Mouse (Mus musculus) embryonic facial prominence, embryonic 15.5 days (tissue): ENCODE data around the gene Nrap. TPM values are rescaled to one million over a fixed set of nuclear protein-coding genes. Genes with fewer than 3 reads are reported as not detected.

Experiments used
- ATAC-seq: fragments of 200-750 bp; cut with Nextera tagmentation; 2 replicates; pipeline ENCODE4 v1.8.0; 2017; ENCODE audit warnings: low read depth, moderate TSS enrichment; ENCODE audit not compliant: insufficient number of reproducible peaks, low FRiP score, low TSS enrichment
- H3K27ac ChIP-seq: fragments of 300-500 bp; sonication (generic); replicated peaks from 2 replicates; pipeline ENCODE4 v1.5.1; 2015; ENCODE audit warnings: mild to moderate bottlenecking, inconsistent platforms
- H3K27me3 ChIP-seq: fragments of 300-500 bp; sonication (generic); 2 replicates; pipeline ENCODE4 v1.6.1; 2015; ENCODE audit warnings: inconsistent platforms
- H3K36me3 ChIP-seq: fragments of 300-500 bp; sonication (generic); 2 replicates; pipeline ENCODE4 v1.6.1; 2015; ENCODE audit warnings: mild to moderate bottlenecking, inconsistent platforms
- H3K4me1 ChIP-seq: fragments of 300-500 bp; sonication (generic); 2 replicates; pipeline ENCODE4 v1.6.1; 2015; ENCODE audit warnings: inconsistent platforms
- H3K4me2 ChIP-seq: fragments of 300-500 bp; sonication (generic); replicated peaks from 2 replicates; pipeline ENCODE4 v1.6.1; 2015; ENCODE audit warnings: mild to moderate bottlenecking, inconsistent platforms
- H3K4me3 ChIP-seq: fragments of 300-500 bp; sonication (generic); replicated peaks from 2 replicates; pipeline ENCODE4 v1.5.1; 2015; ENCODE audit warnings: mild to moderate bottlenecking, inconsistent platforms
- H3K9ac ChIP-seq: fragments of 300-500 bp; sonication (generic); 2 replicates; pipeline ENCODE4 v1.6.1; 2015; ENCODE audit warnings: inconsistent platforms
- H3K9me3 ChIP-seq: fragments of 300-500 bp; sonication (generic); replicated peaks from 2 replicates; pipeline ENCODE4 v1.6.1; 2016; ENCODE audit warnings: inconsistent platforms
- WGBS: fragments of 180-500 bp; shearing (Covaris S2); methylation state at CpG from one replicate; pipeline ENCODE4 v1.1.7; 2015; 5-methylcytosine and 5-hydroxymethylcytosine counted together
- polyA plus RNA-seq: library from polyadenylated mRNA; unstranded; fragments of >200 nt; fragmentation: Nextera tagmentation; extraction: Ambion mirVana; gene quantifications from 2 replicates; pipeline ENCODE4 v1.2.1, GENCODE M21; 2015

Gene Nrap
- polyA plus RNA-seq, 1 experiment from 2014 or later, result 3.3 TPM

DNA sequence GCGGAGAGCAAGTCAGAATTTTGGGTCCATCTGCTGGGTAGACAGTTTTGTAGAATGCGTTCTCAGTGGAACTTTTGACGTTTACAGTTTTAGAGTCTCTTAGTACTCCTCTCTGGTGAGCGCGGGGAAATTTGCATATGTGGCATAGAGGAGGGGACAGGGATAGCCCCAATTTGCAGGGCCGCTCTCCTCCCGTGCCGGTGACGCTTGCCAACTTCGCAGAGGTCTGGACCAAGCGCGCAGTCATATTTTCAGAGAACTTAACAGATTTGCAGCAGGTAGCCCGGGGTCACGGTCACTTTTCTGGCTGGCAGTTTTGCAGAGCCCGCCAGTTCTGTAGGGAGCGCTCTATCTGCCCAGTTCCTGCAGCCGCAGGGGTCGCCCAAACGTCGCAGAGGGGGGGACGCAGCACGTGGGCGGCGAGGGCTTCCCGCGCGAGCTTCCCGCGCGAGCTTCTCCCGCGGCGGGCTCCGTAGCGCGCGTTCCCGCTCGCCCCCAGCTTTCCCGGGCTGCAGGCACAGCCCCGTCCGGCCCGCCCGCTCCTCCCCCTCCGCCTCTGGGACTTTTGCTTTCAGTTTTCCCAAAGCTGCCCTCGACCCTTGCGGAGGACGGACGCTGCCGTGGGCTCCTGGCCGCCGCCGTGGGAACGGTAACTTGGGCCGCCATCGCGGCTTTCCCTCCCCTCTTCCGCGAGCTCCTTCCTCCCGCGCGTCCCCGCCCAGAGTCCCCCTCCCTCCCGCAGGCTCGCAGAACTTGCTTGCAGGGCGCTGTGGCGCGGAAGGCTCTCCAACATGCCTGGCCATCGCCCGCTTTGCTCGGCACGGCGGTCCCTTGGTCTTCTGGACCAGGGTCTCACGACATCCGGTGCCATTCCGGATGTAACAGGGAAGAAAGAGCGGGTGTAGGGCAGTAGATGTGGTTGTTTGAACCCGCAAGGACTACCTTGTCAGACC is 7.1 kb upstream of the Nrap start, which contains the start of gene Casp7:
TSS of gene Casp7 (plus strand) at position 461 of the 953 bp plus-strand sequence.
- no peaks in the 10 kb centered on the region for H3K9me3 ChIP-seq
- H3K4me1 ChIP-seq, result peaks cover 20% of the 10 kb centered on the region
- peak; percentile 66 for ATAC-seq
- H3K4me2 ChIP-seq, result peak within 1 kb of the TSS; percentile 93
- H3K27me3 ChIP-seq, result peaks cover 11% of the 10 kb centered on the region
- no peaks in the 10 kb centered on the region for H3K36me3 ChIP-seq
- H3K27ac ChIP-seq, result peak within 1 kb of the TSS; percentile 84
- peak within 1 kb of the TSS; percentile 68 for H3K4me3 ChIP-seq
- WGBS, result under 1% methylated on average over 78 of the region's 78 CpGs
- peak within 1 kb of the TSS; percentile 64 for H3K9ac ChIP-seq

DNA sequence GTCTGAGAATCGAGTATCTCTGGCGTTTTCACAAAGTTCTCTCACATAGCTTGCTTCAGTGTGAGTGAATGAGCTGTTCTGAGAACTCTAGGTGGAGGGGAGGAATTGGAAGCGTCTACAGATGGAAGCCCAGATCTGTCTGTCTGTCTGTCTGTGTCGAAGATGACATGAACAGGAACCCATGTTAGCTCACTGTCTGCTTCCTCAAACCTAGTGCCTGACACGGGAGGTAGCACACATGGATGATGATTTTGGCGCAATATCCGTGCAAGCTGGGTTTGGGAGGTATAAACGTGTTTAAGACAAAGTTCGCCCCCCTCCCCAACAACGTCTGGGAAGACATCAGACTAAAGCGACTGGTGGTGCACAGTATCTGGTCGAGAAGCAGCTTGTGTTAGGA is 6.4 kb upstream of the Nrap start:
- Histone ChIP-seq H3K27ac (0 out of 2 replicates have a peak overlapping the region, but pooled peaks have one; percentile 84), H3K9ac (no peak overlapping the region), H3K36me3 (no peaks in the 10 kb centered on the region), H3K4me1 (peaks cover 20% of the 10 kb centered on the region), H3K4me3 (peak overlapping the region; percentile 68), H3K27me3 (peaks cover 11% of the 10 kb centered on the region), H3K4me2 (peak overlapping the region; percentile 93), H3K9me3 (no peaks in the 10 kb centered on the region)
- WGBS, result 38% methylated on average over 12 of the region's 12 CpGs
- no peak for ATAC-seq

DNA sequence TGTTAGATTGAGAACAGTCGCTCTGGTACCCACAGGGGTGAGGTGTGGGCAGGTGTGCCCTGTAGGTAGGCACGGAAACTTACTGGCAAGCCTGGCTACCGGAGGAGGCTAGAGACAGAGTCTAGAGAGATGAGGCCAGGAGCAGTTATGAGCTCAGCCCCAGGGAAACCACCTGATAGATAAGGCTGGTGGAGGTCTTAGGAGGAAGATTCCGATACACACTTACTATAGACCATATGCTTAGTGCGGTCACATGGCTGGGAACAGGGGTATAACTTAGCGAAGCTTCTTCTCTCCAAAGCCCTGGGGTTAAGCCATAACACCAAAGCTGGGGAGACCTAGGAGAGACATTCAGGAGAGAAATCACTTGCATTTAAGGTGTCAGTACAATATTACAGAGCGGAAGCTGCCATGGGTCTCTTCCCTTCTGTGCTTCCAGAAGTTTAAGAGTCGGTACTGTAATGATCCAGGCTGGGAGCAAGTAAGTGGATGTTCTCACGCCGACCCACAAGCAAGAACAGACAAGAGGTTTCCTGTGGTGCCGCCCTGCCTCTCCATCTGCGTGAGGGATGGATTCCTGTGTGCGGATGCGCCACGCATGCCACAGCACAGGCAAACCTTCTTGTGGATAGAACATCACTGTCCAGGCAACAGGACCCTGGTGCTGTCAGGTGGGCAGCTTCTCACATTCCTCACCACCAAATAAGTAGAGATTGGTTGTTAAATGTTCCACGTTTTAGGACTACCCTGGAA is 5.5 kb upstream of the Nrap start:
- H3K4me3 ChIP-seq, result no peak overlapping the region
- peaks cover 11% of the 10 kb centered on the region for H3K27me3 ChIP-seq
- H3K36me3 ChIP-seq, result no peaks in the 10 kb centered on the region
- ATAC-seq, result no peak
- 87% methylated on average over 16 of the region's 16 CpGs for WGBS
- no peak overlapping the region for H3K9ac ChIP-seq
- peaks cover 20% of the 10 kb centered on the region for H3K4me1 ChIP-seq
- no peaks in the 10 kb centered on the region for H3K9me3 ChIP-seq
- H3K4me2 ChIP-seq, result no peak overlapping the region
- no peak overlapping the region for H3K27ac ChIP-seq

DNA sequence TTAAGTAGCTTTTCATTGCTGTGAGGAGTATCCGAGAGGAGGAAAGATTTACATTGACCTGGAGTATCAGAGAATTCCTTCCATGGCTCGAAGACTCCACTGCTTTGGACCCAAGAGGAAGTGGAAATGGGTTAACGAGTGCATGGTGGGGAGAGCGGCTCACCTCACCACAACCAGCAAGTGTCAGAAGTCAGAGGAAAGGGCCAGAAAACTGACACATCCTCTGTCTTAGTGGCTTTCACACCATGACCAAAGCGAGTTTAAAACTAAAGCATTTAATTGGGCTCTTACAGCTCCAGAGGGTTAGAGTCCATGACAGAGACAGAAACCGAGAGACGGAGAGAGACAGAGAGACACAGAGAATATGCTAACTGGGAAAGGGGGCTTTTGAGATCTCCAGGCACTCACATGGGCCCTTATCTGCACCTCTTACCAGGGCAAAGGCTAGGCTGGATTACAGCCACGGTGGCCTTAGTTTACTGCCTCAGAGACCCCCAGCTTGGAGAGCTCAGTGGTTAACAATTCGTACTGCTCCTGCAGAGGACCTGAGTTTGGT is 3.6 kb upstream of the Nrap start:
- H3K36me3 ChIP-seq, result no peaks in the 10 kb centered on the region
- no peak overlapping the region for H3K27ac ChIP-seq
- H3K4me3 ChIP-seq, result no peak overlapping the region
- peaks cover 20% of the 10 kb centered on the region for H3K4me1 ChIP-seq
- no peak overlapping the region for H3K9ac ChIP-seq
- 82% methylated on average over 9 of the region's 9 CpGs for WGBS
- H3K27me3 ChIP-seq, result peaks cover 11% of the 10 kb centered on the region
- H3K9me3 ChIP-seq, result no peaks in the 10 kb centered on the region
- H3K4me2 ChIP-seq, result no peak overlapping the region
- no peak for ATAC-seq

DNA sequence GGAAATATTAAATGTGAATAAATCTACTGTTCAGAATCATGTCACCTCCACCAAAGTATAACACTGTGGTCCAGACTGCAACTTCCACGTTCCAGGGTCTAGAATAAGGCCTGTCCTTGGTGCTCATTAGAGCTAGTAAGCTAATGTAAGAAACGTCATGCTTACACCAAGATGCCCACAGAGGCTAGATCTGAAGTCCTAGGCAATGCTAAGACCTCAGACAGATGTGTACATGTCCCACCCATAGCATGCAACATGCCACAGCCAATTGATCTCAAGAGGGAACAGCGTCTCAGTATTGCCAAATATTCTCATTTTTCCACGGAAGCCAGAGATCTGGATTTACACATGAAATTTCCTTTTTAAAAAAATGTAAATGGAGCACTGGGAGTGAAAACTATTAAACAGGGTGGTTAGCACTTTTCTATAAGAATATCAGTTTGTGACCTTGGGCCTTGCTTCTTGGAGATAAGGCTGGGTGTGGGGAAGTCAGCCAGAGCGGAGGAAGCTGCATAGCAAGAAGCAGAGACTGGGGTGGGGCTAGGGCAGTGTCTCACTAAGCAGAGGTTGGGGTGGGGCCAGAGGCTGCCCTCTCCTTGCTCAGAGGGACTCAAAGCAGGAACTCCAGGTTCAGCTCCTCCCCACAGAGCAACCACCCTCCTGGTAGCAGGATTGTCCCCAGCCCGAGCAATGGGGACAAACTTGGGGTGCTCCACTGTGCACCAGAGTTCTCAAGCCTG is 1.6 kb upstream of the Nrap start:
- Histone ChIP-seq H3K9me3 (no peaks in the 10 kb centered on the region), H3K36me3 (no peaks in the 10 kb centered on the region), H3K27me3 (peaks cover 11% of the 10 kb centered on the region), H3K9ac (no peak overlapping the region), H3K4me1 (peaks cover 4% of the 10 kb centered on the region), H3K4me2 (no peak overlapping the region), H3K4me3 (no peak overlapping the region), H3K27ac (no peak overlapping the region)
- no peak for ATAC-seq
- WGBS, result 74% methylated on average over 6 of the region's 6 CpGs

DNA sequence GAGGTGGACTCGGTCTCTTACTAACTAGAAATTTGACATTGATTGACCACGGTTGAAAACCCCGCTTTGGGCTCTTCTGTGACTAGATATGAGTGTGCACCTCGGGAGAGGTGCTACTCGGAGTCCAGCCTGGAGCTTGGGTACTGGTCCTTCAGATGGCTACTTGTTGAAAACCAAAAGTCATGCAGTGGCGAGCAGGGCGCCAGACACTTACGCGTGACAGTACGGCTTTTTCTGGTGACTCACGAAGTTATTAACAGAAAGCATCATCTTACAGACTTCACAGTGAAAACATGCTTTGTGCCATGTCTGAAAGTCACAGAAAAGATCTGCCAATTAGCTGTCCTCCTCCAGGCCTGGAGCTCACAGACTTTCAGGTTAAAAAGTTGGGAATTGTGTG is 661 bp downstream of the Nrap start:
- Histone ChIP-seq H3K27ac (no peak overlapping the region), H3K4me3 (no peak overlapping the region), H3K36me3 (no peaks in the 10 kb centered on the region), H3K9ac (no peak overlapping the region), H3K27me3 (no peaks in the 10 kb centered on the region), H3K4me1 (no peaks in the 10 kb centered on the region), H3K4me2 (no peak overlapping the region), H3K9me3 (no peaks in the 10 kb centered on the region)
- no peak for ATAC-seq
- 85% methylated on average over 11 of the region's 11 CpGs for WGBS

DNA sequence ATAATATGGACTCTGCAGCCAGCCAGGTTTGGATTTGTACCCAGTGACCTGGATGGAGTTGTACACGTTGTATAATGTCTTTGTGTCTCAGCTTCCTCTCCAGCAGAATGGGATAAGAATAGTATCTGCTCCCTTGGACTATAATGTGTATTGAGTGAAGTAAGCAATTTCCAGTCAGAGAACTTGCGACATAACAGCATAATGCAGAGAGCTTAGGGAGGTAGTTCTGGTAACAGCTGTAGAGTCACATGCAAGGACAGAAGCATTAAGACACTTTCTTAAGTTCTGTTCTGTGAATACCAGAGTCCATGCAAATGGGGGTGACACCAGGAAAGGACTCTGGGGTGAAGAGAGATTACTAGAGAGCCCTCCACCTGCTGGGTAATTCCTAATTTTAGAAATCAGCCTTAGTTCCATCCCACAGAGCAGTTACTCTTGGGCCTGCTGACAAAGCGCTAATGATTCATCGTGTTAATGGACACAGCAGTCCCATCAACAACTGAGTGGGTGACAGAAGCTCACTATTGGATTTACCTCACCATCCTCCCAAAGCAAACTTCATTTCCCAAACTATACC is 2.0 kb downstream of the Nrap start:
- no peaks in the 10 kb centered on the region for H3K4me1 ChIP-seq
- 76% methylated on average over 4 of the region's 4 CpGs for WGBS

DNA sequence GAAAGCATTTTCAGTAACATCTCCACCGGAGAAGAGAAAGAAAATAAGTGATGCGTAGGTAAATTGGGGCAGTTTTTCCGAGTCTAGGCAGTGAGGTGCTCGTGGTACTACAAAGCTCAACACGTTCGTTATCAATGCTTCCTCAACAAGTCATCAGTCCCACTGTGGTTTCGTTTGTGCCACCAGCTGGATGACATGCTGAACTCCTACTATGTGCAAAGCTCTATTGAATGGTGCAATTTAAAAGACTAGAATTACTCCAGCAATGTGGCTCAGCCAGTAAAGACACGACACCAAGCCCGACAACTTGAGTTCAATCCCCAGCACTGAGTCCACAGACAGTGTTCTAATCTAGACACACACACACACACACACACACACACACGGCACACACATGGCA is 3.7 kb downstream of the Nrap start:
- ATAC-seq, result no peak
- Histone ChIP-seq H3K9ac (no peak overlapping the region), H3K36me3 (no peaks in the 10 kb centered on the region), H3K4me1 (no peaks in the 10 kb centered on the region), H3K9me3 (no peaks in the 10 kb centered on the region), H3K4me3 (no peak overlapping the region), H3K27me3 (no peaks in the 10 kb centered on the region), H3K4me2 (no peak overlapping the region), H3K27ac (no peak overlapping the region)
- WGBS, result 90% methylated on average over 10 of the region's 10 CpGs

More for the DNA sequence above, 2.0 kb downstream of the Nrap start:
- Histone ChIP-seq H3K4me2 (no peak overlapping the region), H3K36me3 (no peaks in the 10 kb centered on the region), H3K27ac (no peak overlapping the region), H3K9me3 (no peaks in the 10 kb centered on the region), H3K9ac (no peak overlapping the region), H3K4me3 (no peak overlapping the region), H3K27me3 (no peaks in the 10 kb centered on the region)
- ATAC-seq, result no peak

DNA sequence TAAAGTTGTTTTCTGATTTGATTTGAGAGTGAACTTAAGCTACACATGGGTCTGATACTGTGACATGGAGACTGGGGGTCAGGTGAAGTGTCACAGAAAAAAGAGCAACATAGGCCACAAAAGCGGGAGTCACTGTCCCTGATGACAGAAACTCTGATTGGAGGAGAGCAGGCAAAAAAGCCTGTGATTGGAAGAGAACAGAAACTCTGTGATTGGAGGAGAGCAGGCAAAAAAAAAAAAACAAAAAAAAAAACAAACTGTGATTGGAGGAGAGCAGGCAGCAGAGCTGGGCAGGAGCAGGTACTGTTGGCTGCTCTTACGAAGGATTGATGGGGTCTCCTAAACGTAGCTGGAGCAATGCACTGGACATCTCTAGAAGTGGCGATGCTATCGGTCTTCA is 4.3 kb downstream of the Nrap start:
- H3K9ac ChIP-seq, result no peak overlapping the region
- H3K36me3 ChIP-seq, result no peaks in the 10 kb centered on the region
- H3K4me3 ChIP-seq, result no peak overlapping the region
- no peaks in the 10 kb centered on the region for H3K27me3 ChIP-seq
- H3K4me1 ChIP-seq, result no peaks in the 10 kb centered on the region
- H3K9me3 ChIP-seq, result no peaks in the 10 kb centered on the region
- 85% methylated on average over 5 of the region's 5 CpGs for WGBS
- H3K27ac ChIP-seq, result no peak overlapping the region
- ATAC-seq, result no peak
- H3K4me2 ChIP-seq, result no peak overlapping the region

DNA sequence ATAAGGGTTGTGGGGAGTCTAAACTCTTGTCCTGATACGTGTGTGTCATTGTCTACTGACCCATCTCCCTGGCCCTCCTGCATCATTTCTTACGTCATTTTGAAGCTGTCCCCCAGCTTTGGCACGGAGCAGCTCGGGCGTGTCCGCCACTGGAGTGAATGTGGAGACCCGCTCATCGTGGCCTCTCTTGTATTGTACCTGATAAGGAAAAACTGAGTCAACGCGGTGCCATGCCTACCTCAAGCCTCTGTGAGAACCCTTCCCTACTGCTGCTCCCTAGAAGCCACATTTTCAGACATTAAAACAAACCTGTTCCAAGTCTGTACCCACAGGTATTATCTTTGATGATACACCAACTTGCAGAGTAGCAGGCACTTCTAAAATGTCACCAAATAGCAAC is 8.4 kb downstream of the Nrap start:
- no peaks in the 10 kb centered on the region for H3K9me3 ChIP-seq
- no peaks in the 10 kb centered on the region for H3K27me3 ChIP-seq
- no peak overlapping the region for H3K4me3 ChIP-seq
- H3K9ac ChIP-seq, result no peak overlapping the region
- no peak for ATAC-seq
- 91% methylated on average over 10 of the region's 10 CpGs for WGBS
- no peaks in the 10 kb centered on the region for H3K36me3 ChIP-seq
- H3K27ac ChIP-seq, result no peak overlapping the region
- no peak overlapping the region for H3K4me2 ChIP-seq
- no peaks in the 10 kb centered on the region for H3K4me1 ChIP-seq
